Mouse (Mus musculus): ENCODE data around the gene Myt1. TPM values are rescaled to one million over a fixed set of nuclear protein-coding genes. Genes with fewer than 3 reads are reported as not detected.
"Not testable (repeated sequence)": the region's sequence is repeated elsewhere in the genome, so short reads cannot be mapped to it uniquely, and the experiment has no call there.

Gene Myt1
- total RNA-seq, 2 experiments from 2014 or later = 2.7 to 3.7 TPM

DNA sequence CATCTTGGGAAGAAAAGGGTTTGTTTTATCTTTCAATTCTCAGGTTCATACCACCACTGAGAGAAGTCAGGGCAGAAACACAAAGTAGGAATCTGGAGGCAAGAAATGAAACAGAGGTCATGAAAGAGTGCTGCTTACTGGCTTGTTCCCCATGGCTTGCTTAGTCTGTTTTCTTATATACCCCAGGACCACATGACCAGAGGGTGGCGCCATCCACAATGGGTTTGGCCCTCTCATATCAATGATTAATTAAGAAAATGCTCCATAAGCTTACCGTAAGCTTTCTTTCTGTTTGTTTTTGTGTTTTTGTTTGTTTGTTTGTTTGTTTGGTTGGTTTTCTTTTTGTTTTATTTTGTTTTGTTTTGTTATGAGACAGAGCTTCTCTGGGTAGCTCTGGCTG lies 14.6 kb downstream of the Myt1 start:
- peak; percentile 59 to 66 for DNase-seq

DNA sequence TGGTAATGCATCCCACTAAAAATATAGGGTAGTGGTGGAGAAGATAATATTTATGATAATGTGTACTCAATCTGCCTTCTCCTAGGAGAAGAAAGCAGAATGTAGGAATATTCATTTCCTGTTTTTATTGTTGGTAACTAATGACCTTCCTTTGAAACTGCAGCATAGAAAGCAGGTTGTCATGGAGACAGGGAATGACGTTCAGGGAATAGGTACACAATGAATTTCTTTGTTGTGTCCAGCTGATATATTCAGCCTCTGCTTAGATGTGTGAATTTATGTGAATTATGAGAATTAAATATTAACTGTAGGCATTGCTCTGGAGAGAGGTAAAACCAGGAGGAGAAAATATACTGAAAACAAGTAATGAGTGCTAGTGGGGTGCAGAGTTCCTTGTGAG lies 18.3 kb downstream of the Myt1 start:
- no peak for DNase-seq

DNA sequence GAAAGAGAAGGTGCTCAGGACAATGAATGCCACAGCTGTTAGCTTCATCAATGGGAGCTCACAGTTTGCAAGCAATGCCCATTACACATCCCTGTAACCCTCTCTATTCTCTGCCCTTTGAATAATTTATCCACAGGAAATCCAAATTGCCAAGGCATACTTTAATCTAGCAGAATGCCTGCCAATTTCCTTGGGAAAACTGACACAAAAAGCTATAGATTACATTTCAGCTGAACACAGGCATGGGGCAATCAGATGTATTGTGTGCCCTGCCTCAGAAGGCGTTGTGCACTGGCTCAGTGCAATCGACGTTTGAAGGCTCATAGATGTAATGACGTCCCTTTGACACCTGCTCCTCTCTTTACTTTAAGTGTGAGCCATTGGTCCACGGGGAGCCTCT lies 24.7 kb downstream of the Myt1 start:
- no peak for DNase-seq

DNA sequence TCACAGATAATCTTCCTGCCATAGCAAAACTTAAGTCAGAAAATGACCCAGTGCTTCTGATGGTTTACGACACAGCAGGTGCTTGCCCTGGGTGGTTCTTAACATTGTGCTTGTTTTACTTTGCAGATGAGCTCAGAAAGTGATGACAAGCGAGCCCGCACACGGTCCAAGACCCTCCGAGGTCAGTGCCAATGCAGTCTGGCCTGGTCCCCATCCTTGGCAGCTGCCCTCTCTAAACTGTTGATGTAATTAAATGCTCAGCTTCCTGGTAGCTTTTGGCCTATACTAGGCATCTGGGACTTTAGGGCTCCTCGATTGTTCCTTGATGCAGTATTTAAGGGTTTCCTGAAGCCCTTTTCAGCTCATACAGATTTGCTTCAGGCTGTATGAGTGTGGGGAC lies 26.3 kb downstream of the Myt1 start:
- DNase-seq = no peak

DNA sequence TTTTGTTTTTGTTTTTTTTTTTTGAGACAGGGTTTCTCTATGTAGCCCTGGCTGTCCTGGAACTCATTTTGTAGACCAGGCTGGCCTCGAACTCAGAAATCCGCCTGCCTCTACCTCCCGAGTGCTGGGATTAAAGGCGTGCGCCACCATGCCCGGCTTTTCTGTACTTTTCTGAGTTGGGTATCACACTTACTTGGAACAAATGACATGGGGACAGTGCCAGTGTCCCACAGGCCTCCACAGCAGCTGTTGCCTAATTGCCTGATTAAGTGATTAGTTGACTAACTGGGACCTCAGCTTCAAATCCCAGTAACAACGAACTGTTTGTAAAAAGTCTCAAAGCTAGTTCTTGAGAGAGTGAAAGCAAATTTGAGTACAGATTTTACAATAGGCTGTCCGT lies 30.1 kb downstream of the Myt1 start:
- not testable (repeated sequence) for DNase-seq

DNA sequence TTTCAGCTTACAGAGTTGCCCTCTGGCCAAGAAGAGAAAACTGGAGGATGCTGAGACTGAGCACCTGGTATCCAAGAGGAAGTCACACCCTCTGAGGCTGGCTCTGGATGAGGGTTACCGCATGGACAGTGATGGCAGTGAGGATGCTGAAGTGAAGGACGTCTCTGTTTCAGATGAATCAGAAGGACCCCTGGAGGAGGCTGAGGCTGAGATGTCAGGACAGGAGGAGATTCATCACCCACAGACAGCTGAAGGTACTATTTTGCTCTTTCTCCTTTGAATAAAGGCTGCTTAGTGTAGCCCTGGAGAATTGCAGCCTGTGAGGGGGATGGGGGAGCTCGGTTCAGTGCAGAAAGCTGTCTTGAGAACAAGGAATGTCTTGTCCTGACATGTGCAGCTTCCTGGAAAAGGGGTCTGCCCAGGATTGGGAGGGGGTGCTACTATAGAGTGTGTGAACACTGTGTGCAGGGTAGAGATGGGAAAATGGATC lies 32.6 kb downstream of the Myt1 start:
- DNase-seq = no peak

DNA sequence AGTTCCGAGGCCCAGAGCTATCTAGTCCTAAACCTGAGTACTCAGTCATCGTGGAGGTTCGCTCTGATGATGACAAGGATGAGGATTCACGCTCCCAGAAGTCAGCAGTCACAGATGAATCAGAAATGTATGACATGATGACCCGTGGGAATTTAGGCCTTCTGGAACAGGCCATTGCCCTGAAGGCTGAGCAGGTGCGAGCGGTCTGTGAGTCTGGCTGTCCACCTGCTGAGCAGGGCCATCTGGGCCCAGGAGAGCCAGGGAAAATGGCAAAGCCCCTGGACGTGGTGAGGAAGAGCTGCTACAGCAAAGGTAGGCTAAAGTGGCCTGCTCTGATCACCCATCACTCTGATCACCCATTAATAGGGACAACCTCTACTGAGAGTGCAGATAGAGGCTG lies 34.5 kb downstream of the Myt1 start:
- no peak for DNase-seq

DNA sequence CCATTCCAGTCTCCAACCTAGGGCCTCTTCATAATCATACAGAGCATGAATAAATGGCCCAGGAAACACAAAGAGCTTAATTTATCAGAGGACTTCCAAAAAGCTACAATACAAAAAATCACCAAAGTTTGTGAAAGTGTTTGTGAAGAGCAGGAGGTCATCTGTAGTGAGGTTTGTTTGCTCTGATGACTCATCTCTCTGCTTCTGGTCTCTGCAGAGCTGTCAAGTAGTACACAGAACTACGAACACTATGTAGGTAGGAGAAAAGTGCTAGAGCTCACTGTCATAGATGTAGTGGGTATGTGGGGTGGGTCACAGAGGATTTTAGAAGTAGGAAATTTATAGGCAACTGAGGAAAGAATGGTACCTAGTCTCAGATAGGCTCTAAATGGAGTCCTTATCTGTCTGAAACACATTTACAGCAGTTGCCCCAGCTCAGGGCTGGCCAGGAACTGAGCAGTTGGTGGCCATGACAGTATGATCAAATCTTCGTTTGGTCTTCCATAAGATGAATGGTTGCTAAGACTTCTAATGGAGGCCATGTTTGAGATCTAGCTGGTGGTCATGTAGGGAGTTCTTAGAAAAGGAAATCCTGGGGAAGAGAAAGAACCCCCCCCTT lies 66.0 kb downstream of the Myt1 start:
- no peak for DNase-seq

DNA sequence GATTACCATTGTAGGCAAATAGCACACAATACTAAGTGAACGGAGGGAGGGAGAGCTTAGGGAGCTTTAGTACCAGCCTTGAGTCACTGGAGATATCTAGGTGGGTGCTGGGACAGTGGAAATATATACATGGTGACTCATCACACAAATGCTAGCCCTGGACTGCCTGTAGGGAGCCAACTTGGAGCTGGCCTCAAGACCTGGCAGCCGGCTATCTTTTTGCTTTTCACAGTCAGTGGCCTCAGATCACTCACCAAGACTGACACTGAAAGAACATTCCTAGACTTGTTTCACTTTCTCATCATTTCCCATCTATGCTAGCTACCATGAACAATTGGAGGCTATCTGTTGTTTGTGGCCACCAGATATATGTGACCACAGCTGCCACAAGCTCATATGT lies 69.6 kb downstream of the Myt1 start:
- no peak for DNase-seq

DNA sequence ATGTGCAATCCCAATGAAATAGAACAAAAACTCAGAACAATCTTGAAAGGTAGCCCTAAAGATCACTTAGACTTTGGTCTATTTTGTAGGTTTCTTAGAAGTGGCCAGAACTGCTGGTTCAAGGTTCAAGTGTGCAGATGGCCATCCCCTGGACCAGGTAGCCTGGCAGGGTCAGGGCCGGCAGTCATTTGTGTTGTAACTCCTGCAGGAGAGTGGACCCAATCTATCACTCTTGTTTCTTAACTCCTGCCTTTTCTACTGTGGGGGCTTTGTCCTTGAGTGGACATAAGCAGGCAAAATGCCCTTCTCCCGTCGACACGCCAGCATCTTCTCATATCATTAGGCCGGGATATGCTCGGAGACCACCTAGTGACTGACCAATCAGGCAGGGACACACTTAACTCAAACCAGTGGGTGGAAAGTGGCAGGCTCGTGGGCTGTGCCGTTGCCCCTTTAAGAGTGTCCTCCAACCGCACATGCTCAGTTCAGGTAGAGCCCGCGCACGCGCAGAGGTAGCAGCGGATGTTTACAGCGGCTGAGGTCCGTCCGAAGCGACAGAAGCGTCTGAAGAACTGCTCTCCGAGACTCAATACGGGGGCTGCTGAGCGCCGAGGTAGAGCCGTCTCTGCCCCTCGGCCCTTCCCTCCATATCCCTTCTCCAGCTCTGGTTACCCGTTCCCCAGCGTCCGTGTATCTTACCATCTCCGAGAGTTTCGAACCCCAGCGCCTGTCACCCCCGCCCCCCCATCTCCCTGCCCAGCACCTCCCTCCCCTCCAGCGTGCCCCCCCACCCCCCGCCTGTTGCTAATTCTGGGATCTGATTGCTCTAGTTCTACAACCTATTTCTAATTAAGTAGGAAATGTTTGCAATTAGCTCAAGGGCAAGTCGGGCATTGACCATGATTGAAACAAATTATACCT lies 74.5 kb downstream of the Myt1 start, which contains the start of gene Pcmtd2:
Gene Pcmtd2, plus strand, starts transcription at position 483 of the 921 bp plus-strand sequence.
- peak; percentile 95 to 96 for DNase-seq

DNA sequence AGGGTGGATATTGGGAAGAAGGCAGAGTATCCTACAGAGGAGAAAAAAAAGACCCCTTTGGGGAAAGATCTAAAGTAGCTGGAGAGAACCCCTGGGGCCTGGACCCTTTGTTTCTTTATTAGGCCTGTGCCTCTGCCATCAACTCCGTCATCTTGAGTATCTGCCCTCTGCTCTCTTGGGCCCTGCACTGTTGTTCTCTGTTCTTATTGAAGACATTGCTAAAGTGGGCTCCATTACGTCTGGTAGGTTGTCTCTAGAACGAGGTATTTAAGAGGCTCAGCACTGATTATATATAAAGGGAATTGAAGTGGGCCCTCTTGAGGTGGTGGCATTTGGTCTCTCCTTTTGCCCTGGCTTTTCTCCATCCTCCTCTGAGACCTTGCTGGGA lies 75.2 kb downstream of the Myt1 start:
- peak in 1 of 2 experiments; percentile 18 for DNase-seq

DNA sequence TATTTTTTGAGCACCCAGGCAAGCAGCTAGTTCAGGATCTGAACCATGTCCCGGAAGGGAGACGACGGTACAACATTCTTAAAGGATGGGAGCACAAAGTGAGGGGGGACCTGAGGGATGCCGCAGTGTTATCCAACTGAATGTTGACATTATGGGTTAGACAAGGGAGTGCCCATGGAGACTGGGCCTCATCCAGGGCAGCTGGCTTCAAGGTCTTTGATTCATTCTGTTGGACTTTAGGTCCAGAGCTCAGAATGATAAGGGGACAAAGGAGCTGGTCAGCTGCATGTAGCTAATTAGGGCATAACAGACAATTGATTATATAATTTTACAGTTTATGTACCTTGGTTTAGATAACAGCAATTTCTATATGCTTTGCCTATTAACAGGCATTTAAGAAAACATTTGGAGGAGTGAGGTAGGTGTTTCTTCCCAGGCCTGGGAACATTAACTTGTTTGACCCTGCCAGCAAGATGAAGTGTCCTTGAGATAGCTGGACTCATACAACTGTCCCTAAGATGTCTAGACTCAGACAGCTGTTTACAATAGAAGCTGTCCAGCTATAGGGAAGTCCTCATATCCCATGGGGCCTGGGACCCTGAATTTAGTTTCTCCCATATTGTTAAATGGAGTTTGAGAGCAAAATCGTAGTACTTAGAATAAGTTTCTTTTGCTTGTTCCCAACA lies 82.7 kb downstream of the Myt1 start:
- peak; percentile 30 to 35 for DNase-seq

DNA sequence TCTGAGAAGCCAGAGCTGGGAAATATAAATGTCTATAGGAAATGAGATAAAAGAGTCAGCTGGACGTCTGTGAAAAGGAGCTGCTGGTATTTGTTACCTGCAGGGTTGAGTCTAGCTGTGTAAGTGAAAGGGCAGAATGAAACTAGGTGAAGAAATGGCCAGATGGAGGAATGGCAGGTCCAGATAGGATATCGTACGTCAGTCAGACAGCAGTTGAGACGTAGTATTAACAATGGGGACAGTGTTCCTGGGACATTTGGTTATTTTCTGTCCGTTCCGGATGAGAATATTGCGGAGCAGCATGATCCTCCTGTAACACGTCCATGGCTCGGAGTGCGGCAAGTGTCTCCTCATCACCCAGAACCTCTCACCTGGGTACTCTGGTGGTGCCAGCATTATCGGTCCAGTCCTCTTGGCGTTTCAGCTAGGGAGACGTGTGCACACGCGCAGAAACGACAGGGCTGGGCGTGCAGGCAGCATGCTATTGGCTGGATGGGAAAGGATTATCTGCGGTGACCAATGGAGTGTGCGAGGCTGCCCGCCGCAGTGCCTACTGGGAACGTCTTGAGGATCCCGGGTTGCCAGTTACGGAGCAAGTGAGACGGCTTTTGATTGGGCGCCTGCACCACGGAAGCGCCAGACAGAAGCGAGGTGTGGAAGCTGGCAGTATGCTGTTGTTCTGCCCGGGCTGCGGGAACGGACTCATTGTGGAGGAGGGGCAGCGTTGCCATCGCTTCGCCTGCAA lies 100.8 kb downstream of the Myt1 start, which contains the start of gene Polr3k:
Gene Polr3k, plus strand, starts transcription at position 547 of the 745 bp plus-strand sequence.
- peak; percentile 95 to 96 for DNase-seq

DNA sequence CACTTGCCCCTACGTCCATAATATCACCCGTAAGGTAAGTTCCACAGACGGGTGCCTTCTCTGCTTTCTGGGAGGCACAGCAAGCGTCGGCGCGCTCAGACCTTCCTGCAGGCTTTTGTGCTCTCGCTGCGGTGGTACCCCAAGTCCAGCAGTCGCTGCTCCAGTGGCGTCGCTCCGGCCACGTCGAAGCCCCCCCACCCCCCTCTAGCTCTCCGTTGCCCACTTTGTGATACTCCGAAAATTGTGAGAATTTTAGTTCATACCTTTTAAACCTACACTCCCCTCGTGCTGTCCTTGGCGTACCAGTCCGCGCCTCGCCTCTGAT lies 101.4 kb downstream of the Myt1 start:
- DNase-seq = no peak

DNA sequence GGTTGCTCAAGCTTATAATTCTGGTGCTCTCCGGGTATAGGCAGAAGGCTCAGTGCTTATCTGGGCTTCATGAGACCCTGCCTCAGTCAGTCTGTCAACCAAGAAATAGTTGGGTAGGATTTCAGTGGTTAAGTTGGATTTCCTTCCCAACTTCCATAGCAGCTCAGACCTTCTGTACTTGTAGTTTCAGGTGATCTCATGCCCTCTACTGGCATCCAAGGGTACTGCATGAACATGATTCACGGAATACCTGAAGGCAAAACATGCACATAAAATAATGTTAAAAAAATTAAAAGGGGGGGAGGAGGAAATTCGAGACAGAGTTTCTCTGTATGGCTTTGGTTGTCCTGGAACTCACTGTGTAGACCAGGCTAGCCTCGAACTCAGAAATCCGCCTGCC lies 103.8 kb downstream of the Myt1 start:
- DNase-seq = peak; percentile 55 to 70

DNA sequence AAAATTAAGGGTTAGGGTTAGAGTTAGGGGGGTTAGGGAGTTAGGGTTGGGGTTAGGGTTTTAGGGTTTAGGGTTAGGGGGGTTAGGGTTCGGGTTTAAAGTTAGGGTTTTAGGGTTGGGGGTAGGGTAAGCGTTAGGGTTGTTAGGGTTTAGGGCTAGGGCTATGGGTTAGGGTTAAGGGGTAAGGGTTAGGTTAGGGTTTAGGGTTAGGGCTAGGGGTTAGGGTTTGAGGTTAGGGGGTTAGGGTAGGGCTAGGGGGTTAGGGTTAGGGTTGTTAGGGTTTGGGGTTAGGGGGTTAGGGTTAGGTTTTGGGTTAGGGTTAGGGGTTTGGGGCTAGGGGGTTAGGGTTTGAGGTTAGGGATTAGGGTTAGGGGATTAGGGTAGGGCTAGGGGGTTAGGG lies 107.9 kb downstream of the Myt1 start:
- no peak for DNase-seq

Other genes starting within 250 kb of the Myt1 start
- gene Dnajc5, start 242.8 kb upstream of the Myt1 start, total RNA-seq (2021) = 10 to 100 TPM; 92.9 to 93.7 TPM
- 10 to 100 TPM; 77.0 to 79.8 TPM for gene Uckl1, start 178.4 kb upstream of the Myt1 start, total RNA-seq (2021)
- gene Prpf6, start 171.5 kb upstream of the Myt1 start, total RNA-seq (2021) = 10 to 100 TPM; 61.8 to 66.9 TPM
- 10 to 100 TPM; 43.1 to 61.3 TPM for gene Zfp512b, start 170.5 kb upstream of the Myt1 start, total RNA-seq (2021)
- gene Samd10, start 164.1 kb upstream of the Myt1 start, total RNA-seq (2021) = 10 to 100 TPM; 13.8 to 14.7 TPM
- gene Gm29797, start 106.3 kb upstream of the Myt1 start, total RNA-seq (2021) = under 1 TPM in 1 of 2 experiments, not detected in 1; 0.43 TPM
- 10 to 100 TPM; 21.9 to 34.6 TPM for gene Sox18, start 91.7 kb upstream of the Myt1 start, total RNA-seq (2021)
- 1 to 10 TPM; 5.8 to 7.0 TPM for gene Tcea2, start 83.0 kb upstream of the Myt1 start, total RNA-seq (2021)
- gene Rgs19, start 69.4 kb upstream of the Myt1 start, total RNA-seq (2021) = 10 to 100 TPM; 24.7 to 25.6 TPM
- not detected for gene Lkaaear1, start 64.9 kb upstream of the Myt1 start, total RNA-seq (2021)
- gene Oprl1, start 48.3 kb upstream of the Myt1 start, total RNA-seq (2021) = 1 to 10 TPM in 1 of 2 experiments, under 1 TPM in 1; 0.63 to 1.3 TPM
- 10 to 100 TPM; 50.4 to 70.0 TPM for gene Pcmtd2, start 74.5 kb downstream of the Myt1 start, total RNA-seq (2021)
- gene Polr3k, start 101.0 kb downstream of the Myt1 start, total RNA-seq (2021) = 10 to 100 TPM; 16.6 to 19.2 TPM
- not detected for gene Gm14496, start 227.8 kb downstream of the Myt1 start, total RNA-seq (2021)

All from adrenal gland, postnatal 36 days (tissue).